Mouse (Mus musculus) kidney, postnatal 14 days (tissue): ENCODE data around the gene Arhgap17.
A peak's percentile ranks its signal among the peaks of the same experiment; 100 is the strongest.

Source experiments
- DNase-seq: peaks from one replicate; pipeline ENCODE4 v3.0.0; 2022; ENCODE audit warnings: mixed read lengths

Gene Arhgap17

DNA sequence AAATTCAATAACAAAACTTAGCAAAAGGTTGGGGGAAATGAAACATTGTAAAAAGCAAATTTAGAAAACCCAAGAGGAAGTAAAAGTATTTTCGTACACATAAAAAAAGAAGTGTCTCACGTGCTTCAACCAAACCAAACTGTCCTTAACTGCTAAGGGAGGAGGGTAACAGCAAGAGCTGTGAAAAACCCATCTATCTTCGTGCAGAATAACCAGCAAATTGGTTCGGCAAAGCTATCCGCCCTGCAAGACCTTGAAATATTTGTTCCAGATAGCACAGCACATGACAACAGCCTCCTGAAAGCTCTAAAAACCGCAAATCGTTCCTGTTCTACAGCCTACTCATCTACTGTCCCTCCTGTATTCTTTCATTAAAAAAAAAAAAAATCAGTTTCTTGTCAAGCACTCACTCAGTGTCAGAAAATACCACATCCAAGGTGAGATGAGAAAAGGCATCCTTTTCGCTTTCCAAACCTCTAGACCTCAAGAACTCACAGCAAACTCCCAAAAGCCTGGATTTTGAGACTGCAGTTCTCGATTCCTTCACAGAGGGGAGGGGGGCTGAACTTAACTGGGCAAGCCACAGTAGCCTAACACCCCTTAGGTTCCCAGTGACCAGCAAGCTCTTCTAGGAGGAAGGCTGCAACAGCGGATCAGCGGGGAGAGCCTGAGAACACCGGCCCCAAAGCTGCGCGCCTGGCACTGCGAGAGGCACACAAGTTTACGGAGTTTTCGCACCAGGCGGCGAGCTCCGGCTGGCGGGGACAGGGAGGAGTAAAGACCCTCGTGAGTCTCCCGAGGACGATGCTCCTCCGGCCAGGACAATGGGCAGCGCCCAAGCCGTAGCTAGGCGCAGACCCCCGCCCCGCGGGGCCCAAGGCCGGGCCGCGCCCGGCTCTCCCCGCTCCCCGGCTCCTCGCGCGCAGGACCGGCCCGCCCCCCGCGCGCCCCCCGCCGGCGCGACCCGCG lies 653 bp downstream of the Arhgap17 start:
- DNase-seq = no peak

DNA sequence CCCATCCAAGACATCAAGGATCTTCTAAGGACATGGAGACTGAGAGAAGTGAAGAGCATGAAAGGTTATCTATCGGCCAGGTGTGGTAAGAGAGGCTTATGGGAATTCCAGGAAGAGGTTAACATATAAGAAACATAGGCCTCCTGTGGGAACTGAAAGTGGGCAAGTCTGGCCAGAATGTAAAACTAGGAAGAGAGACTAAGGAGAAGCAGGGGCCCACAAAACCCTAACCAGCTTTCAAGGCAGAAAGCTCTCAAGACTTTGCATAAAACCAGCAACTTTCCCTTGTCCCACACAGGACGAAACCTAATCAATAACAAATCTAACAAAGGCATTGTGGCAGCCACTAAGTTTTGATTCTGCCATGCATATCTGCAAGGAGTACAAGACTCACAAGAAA lies 1.5 kb downstream of the Arhgap17 start:
- DNase-seq = no peak

- no peak for DNase-seq
Observed at GRCm38 (mm10) chr7:123367218-123368150, 2.2 kb downstream of the Arhgap17 start.

GRCm38 (mm10) chr7:123366806-123367205 lies 2.9 kb downstream of the Arhgap17 start:
- no peak for DNase-seq

- DNase-seq = no peak
Observed at GRCm38 (mm10) chr7:123365876-123366741, 3.6 kb downstream of the Arhgap17 start.

- DNase-seq = no peak
Observed at GRCm38 (mm10) chr7:123363971-123364370, 5.7 kb downstream of the Arhgap17 start.

DNA sequence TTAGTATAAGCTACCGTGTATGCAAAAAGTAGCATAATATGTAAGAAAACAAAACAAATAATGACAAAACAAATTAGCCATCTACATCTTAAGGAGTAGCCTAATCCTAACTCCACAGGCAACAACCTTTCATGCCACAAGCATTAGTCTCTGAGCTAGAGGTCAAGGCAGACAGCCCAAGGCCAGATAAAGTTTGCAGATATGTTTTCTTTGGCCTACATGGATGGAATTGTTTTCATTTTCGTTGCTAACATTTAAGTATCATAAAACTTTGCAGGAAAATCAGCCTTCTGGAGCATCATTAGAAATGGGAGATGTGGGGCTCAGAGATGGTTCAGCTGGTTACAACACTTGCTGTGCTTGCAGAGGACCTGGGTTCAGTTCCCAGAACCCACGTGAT lies 6.9 kb downstream of the Arhgap17 start:
- DNase-seq = peak; percentile 38

- no peak for DNase-seq
Observed at GRCm38 (mm10) chr7:123361229-123361980, 8.3 kb downstream of the Arhgap17 start.

GRCm38 (mm10) chr7:123360185-123360584 lies 9.5 kb downstream of the Arhgap17 start:
- DNase-seq = no peak

DNA sequence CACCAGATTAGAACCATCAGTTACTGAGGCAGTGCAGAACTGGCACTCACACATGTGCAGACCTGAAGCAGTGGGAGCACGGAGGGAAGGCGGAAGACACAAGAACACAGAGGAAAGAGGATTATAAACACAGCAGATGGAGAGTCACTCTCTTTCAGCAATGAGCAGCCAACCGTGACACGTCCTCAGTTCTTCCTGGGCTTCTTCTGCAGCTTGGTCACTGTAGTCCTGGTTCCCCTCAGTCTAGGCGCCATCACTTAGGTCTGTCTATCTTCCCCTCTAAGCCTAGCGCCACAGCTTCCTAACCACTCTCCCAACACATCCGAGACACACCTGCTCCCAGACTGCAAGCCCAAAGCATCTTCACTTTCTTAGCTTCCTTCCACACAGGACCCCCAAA lies 10.6 kb downstream of the Arhgap17 start:
- DNase-seq = no peak

- no peak for DNase-seq
Observed at GRCm38 (mm10) chr7:123356158-123356557, 13.6 kb downstream of the Arhgap17 start.

GRCm38 (mm10) chr7:123354851-123355250 lies 14.9 kb downstream of the Arhgap17 start:
- DNase-seq = no peak

DNA sequence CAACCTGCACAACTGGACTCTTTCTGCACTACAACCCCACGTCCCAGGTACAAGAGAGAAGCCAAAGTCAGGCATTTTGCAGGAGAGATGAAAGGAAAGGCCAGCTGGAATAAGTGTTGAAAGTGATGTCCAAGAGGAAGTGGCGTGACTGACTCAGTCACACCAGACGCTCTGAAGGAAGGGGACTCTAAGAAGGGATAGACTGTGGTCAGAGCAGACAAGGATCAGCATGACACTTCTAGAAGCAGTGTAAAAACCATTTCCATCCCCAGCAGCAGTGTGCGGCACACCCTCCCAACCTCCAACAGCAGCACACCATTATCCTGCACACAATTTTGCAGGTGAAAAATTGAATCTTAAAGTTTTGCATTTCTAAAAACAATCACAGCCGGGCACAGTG lies 15.3 kb downstream of the Arhgap17 start:
- DNase-seq = no peak

DNA sequence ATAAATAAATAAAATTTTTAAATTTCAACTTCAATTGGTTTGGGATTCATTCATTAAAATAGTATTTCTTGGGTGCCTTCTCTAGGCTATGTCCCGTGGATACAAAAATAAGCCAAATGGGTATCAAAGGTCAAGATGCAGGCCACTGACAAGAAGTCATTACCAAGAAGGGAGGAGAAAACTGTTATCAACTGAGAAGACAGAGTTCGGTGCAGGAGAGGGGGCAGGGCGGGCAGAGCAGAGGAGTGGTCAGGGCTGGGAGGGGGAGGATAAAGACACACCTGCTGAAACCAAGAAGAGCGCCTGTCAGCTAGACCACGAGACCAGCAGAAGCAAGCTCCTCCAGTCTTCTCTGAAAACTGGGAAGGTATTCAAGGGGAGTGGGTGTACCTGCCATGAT lies 15.8 kb downstream of the Arhgap17 start:
- no peak for DNase-seq

DNA sequence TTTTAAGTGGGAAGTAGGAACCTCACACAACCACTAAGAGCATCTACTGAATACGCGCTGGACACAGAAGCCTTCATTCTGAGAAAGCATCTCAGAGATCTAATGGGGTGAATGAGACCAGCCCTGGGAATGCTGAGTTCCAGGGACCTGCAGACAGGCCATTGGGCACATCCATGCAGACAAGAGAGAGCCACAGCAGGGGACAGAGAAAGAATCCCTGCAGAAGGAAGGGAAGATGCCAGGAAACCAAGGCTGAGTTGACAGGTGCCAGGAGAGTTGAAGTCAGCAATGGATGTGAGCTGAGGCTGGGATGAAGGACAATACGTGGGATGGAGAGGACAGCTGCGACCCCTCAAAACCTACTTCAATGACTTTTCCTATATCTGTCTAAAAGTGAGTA lies 16.6 kb downstream of the Arhgap17 start:
- DNase-seq = no peak

- DNase-seq = no peak
Observed at GRCm38 (mm10) chr7:123350243-123350642, 19.5 kb downstream of the Arhgap17 start.

DNA sequence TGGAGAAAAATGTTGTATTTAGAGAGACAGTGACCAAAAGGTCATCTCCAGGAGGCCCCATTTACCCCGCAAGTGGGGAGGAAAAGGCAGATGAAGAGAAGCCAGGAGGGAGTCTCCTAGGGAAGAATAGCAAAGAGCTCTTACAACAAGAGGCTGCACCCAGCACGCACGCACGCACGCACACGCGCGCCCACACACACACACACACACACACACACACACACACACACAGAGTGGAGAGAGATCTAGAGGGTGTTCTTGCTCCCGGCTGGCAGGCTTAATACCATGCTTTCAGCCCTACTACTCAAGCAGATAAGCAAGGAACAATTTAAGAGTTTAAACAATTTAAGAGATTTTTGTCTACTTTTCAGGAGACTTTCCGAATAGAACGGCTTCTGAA lies 19.9 kb downstream of the Arhgap17 start:
- no peak for DNase-seq

DNA sequence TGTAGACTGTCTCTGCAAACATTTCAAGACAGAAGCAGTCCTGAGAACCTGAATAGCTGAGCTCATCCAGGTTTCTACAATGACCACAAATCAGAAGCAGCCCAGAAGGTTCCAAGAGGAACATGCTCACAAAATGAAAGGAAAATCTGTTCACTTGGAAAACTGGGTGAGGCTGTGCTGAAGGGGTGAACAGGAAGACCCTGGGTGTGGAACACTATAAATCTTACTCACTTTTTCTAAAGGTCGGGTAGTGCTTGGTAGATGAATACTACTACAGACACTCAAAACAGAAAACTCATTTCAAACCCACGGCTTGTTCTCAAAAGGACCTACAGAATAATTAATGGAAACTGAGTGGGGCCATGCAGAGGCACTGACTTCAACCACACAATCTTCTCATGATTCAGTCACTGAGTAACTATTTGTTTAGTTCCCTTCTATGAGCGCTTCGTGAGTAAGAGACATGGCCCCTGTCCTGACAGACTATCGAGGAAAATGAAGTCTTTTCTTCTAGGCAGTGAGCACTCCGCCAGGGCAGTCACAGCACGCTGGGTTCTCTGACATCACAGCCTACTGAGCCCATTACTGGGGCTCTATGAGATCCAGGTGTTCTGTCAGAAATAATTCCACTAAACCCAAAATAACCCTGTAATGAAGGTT lies 23.0 kb downstream of the Arhgap17 start:
- DNase-seq = no peak

DNA sequence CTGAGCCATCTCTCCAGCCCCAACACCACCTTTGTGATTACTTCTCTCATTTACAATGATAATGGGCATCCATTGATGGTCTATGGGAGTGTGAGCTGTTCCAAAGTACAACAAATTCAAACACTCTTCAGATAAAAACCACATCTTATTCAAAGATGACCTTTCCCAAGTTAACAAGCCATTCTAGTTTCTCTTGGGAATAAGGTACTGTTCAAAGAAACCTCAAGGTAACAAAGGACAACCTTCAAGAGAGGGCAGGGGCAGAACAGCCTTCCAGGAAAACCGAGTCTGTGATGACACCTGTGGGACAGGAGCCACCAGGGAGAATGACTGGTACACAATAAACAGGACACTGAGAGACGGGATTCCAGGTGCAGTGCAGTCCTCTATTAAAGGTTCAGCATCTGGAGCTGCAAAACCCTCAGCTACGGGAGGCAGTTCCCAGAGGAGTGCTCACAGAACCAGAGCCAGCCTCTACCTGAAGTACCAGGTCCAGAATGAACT lies 24.6 kb downstream of the Arhgap17 start:
- no peak for DNase-seq

GRCm38 (mm10) chr7:123344079-123344780 lies 25.5 kb downstream of the Arhgap17 start:
- no peak for DNase-seq
